Mouse (Mus musculus): ENCODE results near the gene Chd4. TPM values are rescaled to one million over a fixed set of nuclear protein-coding genes. Genes with fewer than 3 reads are reported as not detected.

The Chd4 gene
- polyA plus RNA-seq, 1 experiment: 129 TPM

- H3K4me3 ChIP-seq (replicated peaks; ENCODE audit: extremely low read depth, low read depth, low read length): no peak overlapping the region
- 93% methylated on average over 14 of the region's 14 CpGs for WGBS
- peaks cover 9% of the 10 kb centered on the region for H3K4me1 ChIP-seq (ENCODE audit: control insufficient read depth, insufficient read depth, low read length)
- no peak for DNase-seq
- TF ChIP-seq CTCF (IDR thresholded peaks at IDR 0.05; ENCODE audit: insufficient read depth, low read length): no peak
- TF ChIP-seq POLR2A (IDR thresholded peaks at IDR 0.05; ENCODE audit: borderline replicate concordance, extremely low read depth, low read depth, low read length): no peak
Measured at GRCm38 (mm10) chr6:125168086-125168485, 72.3 kb downstream of the Chd4 start.

- no peak overlapping the region for H3K4me3 ChIP-seq (replicated peaks; ENCODE audit: extremely low read depth, low read depth, low read length)
- TF ChIP-seq CTCF (IDR thresholded peaks at IDR 0.05; ENCODE audit: insufficient read depth, low read length) (no peak), POLR2A (IDR thresholded peaks at IDR 0.05; ENCODE audit: borderline replicate concordance, extremely low read depth, low read depth, low read length) (no peak)
- 84% methylated on average over 6 of the region's 6 CpGs for WGBS
- DNase-seq: no peak
- H3K4me1 ChIP-seq (ENCODE audit: control insufficient read depth, insufficient read depth, low read length): no peaks in the 10 kb centered on the region
Measured at GRCm38 (mm10) chr6:125170194-125170593, 74.4 kb downstream of the Chd4 start.

GRCm38 (mm10) chr6:125172474-125172873 lies 76.7 kb downstream of the Chd4 start:
- no peak for DNase-seq
- Histone ChIP-seq H3K4me1 (ENCODE audit: control insufficient read depth, insufficient read depth, low read length) (no peaks in the 10 kb centered on the region), H3K4me3 (replicated peaks; ENCODE audit: extremely low read depth, low read depth, low read length) (no peak overlapping the region)
- WGBS: 42% methylated on average over 2 of the region's 2 CpGs
- TF ChIP-seq CTCF (IDR thresholded peaks at IDR 0.05; ENCODE audit: insufficient read depth, low read length) (no peak), POLR2A (IDR thresholded peaks at IDR 0.05; ENCODE audit: borderline replicate concordance, extremely low read depth, low read depth, low read length) (no peak)

GRCm38 (mm10) chr6:125173256-125173655 lies 77.5 kb downstream of the Chd4 start:
- Histone ChIP-seq H3K4me1 (ENCODE audit: control insufficient read depth, insufficient read depth, low read length) (no peaks in the 10 kb centered on the region), H3K4me3 (replicated peaks; ENCODE audit: extremely low read depth, low read depth, low read length) (no peak overlapping the region)
- WGBS: 85% methylated on average over 7 of the region's 7 CpGs
- no peak for TF ChIP-seq CTCF (IDR thresholded peaks at IDR 0.05; ENCODE audit: insufficient read depth, low read length)
- no peak for TF ChIP-seq POLR2A (IDR thresholded peaks at IDR 0.05; ENCODE audit: borderline replicate concordance, extremely low read depth, low read depth, low read length)
- DNase-seq: no peak

- DNase-seq: no peak
- whole genome bisulfite sequencing: 88% methylated on average over 5 of the region's 5 CpGs
- Histone ChIP-seq H3K4me1 (ENCODE audit: control insufficient read depth, insufficient read depth, low read length) (no peaks in the 10 kb centered on the region), H3K4me3 (replicated peaks; ENCODE audit: extremely low read depth, low read depth, low read length) (no peak overlapping the region)
- TF ChIP-seq POLR2A (IDR thresholded peaks at IDR 0.05; ENCODE audit: borderline replicate concordance, extremely low read depth, low read depth, low read length): no peak
Measured at GRCm38 (mm10) chr6:125175469-125175868, 79.7 kb downstream of the Chd4 start.

- TF ChIP-seq CTCF (IDR thresholded peaks at IDR 0.05; ENCODE audit: insufficient read depth, low read length) (no peak), POLR2A (IDR thresholded peaks at IDR 0.05; ENCODE audit: borderline replicate concordance, extremely low read depth, low read depth, low read length) (no peak)
- Histone ChIP-seq H3K4me3 (replicated peaks; ENCODE audit: extremely low read depth, low read depth, low read length) (no peak overlapping the region), H3K4me1 (ENCODE audit: control insufficient read depth, insufficient read depth, low read length) (no peaks in the 10 kb centered on the region)
- WGBS: 91% methylated on average over 7 of the region's 7 CpGs
- no peak for DNase-seq
Measured at GRCm38 (mm10) chr6:125179601-125180000, 83.8 kb downstream of the Chd4 start.

Other genes starting within 250 kb of the Chd4 start
- gene P3h3, start 238.2 kb upstream of the Chd4 start, polyA plus RNA-seq (2012; rRNA removed): 34.9 and 42.1 TPM in 2 replicates
- 0.27 and 0.69 TPM in 2 replicates for gene Gpr162, start 232.0 kb upstream of the Chd4 start, polyA plus RNA-seq (2012; rRNA removed)
- gene Cd4, start 207.8 kb upstream of the Chd4 start, polyA plus RNA-seq (2012; rRNA removed): 1.9 and 2.7 TPM in 2 replicates
- gene Lag3, start 184.3 kb upstream of the Chd4 start, polyA plus RNA-seq (2012; rRNA removed): 1.4 and 1.9 TPM in 2 replicates
- 1,982 and 2,310 TPM in 2 replicates for gene Ptms, start 175.9 kb upstream of the Chd4 start, polyA plus RNA-seq (2012; rRNA removed)
- 313 and 336 TPM in 2 replicates for gene Mlf2, start 164.6 kb upstream of the Chd4 start, polyA plus RNA-seq (2012; rRNA removed)
- 178 and 213 TPM in 2 replicates for gene Cops7a, start 130.4 kb upstream of the Chd4 start, polyA plus RNA-seq (2012; rRNA removed)
- 1.4 and 2.2 TPM in 2 replicates for gene Pianp, start 99.3 kb upstream of the Chd4 start, polyA plus RNA-seq (2012; rRNA removed)
- gene Zfp384, start 86.8 kb upstream of the Chd4 start, polyA plus RNA-seq (2012; rRNA removed): 44.8 and 48.4 TPM in 2 replicates
- gene Ing4, start 56.2 kb upstream of the Chd4 start, polyA plus RNA-seq (2012; rRNA removed): 30.3 and 50.5 TPM in 2 replicates
- 23.7 TPM in 2 replicates for gene Acrbp, start 46.3 kb upstream of the Chd4 start, polyA plus RNA-seq (2012; rRNA removed)
- 6.5 and 13.9 TPM in 2 replicates for gene Lpar5, start 28.1 kb upstream of the Chd4 start, polyA plus RNA-seq (2012; rRNA removed)
- 10.1 and 13.6 TPM in 2 replicates for gene Nop2, start 35.9 kb downstream of the Chd4 start, polyA plus RNA-seq (2012; rRNA removed)
- 45.0 and 51.0 TPM in 2 replicates for gene Iffo1, start 49.3 kb downstream of the Chd4 start, polyA plus RNA-seq (2012; rRNA removed)
- 1,317 and 1,826 TPM in 2 replicates for gene Gapdh, start 70.5 kb downstream of the Chd4 start, polyA plus RNA-seq (2012; rRNA removed)
- gene Ncapd2, start 95.7 kb downstream of the Chd4 start, polyA plus RNA-seq (2012; rRNA removed): 15.5 and 34.2 TPM in 2 replicates
- 30.1 and 39.4 TPM in 2 replicates for gene Mrpl51, start 95.8 kb downstream of the Chd4 start, polyA plus RNA-seq (2012; rRNA removed)
- gene Vamp1, start 119.6 kb downstream of the Chd4 start, polyA plus RNA-seq (2012; rRNA removed): 12.5 and 22.0 TPM in 2 replicates
- 29.8 and 33.4 TPM in 2 replicates for gene Tapbpl, start 135.9 kb downstream of the Chd4 start, polyA plus RNA-seq (2012; rRNA removed)
- gene Cd27, start 141.0 kb downstream of the Chd4 start, polyA plus RNA-seq (2012; rRNA removed): 8.1 and 9.8 TPM in 2 replicates
- 0.17 and 0.19 TPM in 2 replicates for gene Tuba3a, start 190.1 kb downstream of the Chd4 start, polyA plus RNA-seq (2012; rRNA removed)
- gene Ltbr, start 217.9 kb downstream of the Chd4 start, polyA plus RNA-seq (2012; rRNA removed): 107 and 116 TPM in 2 replicates
- 245 and 249 TPM in 2 replicates for gene Scnn1a, start 224.7 kb downstream of the Chd4 start, polyA plus RNA-seq (2012; rRNA removed)